Mouse (Mus musculus): Measurements from ENCODE around the gene Arhgap29.

Arhgap29 gene

DNA sequence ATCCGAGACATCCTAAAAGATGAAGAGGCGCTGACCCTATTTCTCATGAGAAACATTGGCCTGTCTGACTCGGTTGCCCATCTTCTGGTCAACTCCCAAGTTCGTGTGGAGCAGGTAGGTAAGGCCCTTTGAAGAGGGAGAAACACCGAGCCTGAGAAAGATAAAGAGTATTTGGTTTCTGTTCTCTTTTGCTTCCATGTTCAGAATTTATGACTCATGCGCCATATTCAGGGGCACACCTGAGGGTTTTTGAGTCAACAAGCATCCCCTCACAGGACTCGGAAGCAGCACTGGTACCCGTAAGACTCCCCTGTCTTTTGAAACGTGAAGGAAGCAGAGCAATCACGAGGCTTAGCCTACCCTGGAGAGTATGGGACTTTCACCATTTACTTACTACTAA lies 110.2 kb downstream of the Arhgap29 start:
- in situ Hi-C loops (cut with MboI, MseI) = no loop called here

DNA sequence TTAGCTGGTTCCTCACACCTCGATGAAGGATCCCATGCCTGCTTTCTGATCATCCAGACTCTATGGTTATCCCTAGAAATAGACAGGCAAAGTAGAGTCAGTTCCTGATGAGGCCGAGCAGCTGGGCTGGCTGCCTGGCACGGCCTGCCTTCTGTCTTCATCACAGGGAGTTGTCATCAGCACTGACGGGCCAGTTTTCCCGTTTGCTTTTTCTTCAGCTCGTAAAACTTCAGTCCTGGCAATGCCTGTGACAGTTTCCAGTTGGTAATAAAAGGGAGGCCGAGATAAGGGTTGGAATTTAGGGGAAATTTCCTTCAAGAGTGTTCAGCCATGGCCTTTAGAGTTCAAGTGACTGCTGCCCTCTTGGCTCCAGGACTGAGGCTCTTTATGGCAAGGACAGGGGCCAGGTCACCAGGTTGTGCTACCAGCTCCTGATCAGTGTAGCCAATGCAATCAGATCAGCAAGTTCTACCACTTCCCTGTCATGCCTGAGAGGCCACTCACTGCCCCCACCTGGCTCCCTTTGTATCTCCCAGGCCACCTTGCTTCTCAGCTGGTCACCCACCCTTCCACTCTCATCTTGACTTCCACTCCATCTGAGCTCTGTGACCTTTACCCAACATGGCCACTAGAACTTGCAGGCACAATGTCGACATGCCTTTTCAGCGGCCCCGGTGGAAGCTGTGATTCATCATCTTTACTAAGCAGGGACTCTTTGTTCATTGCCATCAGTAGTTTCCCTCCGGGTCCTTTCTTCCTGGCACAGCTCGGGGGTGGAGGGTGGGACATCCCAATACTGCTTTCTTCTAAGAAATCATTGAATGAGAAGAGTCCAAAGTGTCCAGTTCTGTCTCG lies 112.4 kb downstream of the Arhgap29 start:
- in situ Hi-C loops (cut with MboI, MseI) = no loop called here

Data from T-helper 1 cell (primary cell).